Mouse (Mus musculus) embryonic facial prominence, embryonic 12.5 days (tissue): ENCODE results near the gene Armh3. TPM values are rescaled to one million over a fixed set of nuclear protein-coding genes. Genes with fewer than 3 reads are reported as not detected.

Source experiments
- ATAC-seq: fragments of 200-750 bp; cut with Nextera tagmentation; 2 replicates; pipeline ENCODE4 v1.8.0; 2017; ENCODE audit not compliant: insufficient number of reproducible peaks, insufficient read depth, low FRiP score, low TSS enrichment
- H3K27ac ChIP-seq: fragments of 300-500 bp; sonication (generic); 2 replicates; pipeline ENCODE4 v1.5.1; 2016; ENCODE audit warnings: mild to moderate bottlenecking
- H3K27me3 ChIP-seq: fragments of 300-500 bp; sonication (generic); 2 replicates; pipeline ENCODE4 v1.6.1; 2016; ENCODE audit warnings: mild to moderate bottlenecking, moderate library complexity
- H3K36me3 ChIP-seq: fragments of 300-500 bp; sonication (generic); 2 replicates; pipeline ENCODE4 v1.6.1; 2016; ENCODE audit warnings: mild to moderate bottlenecking
- H3K4me1 ChIP-seq: fragments of 300-500 bp; sonication (generic); 2 replicates; pipeline ENCODE4 v1.6.1; 2016
- H3K4me2 ChIP-seq: fragments of 300-500 bp; sonication (generic); replicated peaks from 2 replicates; pipeline ENCODE4 v1.6.1; 2016; ENCODE audit warnings: mild to moderate bottlenecking, moderate library complexity
- H3K4me3 ChIP-seq: fragments of 300-500 bp; sonication (generic); 2 replicates; pipeline ENCODE4 v1.5.1; 2016; ENCODE audit warnings: mild to moderate bottlenecking
- H3K9ac ChIP-seq: fragments of 300-500 bp; sonication (generic); 2 replicates; pipeline ENCODE4 v1.6.1; 2016; ENCODE audit warnings: mild to moderate bottlenecking, moderate library complexity
- H3K9me3 ChIP-seq: fragments of 300-500 bp; sonication (generic); 2 replicates; pipeline ENCODE4 v1.6.1; 2016; ENCODE audit warnings: mild to moderate bottlenecking, moderate library complexity
- WGBS: fragments of 180-500 bp; shearing (Covaris S2); methylation state at CpG from one replicate; pipeline ENCODE4 v1.1.7; 2016; 5-methylcytosine and 5-hydroxymethylcytosine counted together
- polyA plus RNA-seq: library from polyadenylated mRNA; unstranded; fragments of >200 nt; fragmentation: Nextera tagmentation; extraction: Ambion mirVana; gene quantifications from 2 replicates; pipeline ENCODE4 v1.2.1, GENCODE M21; 2016

Armh3 gene
- polyA plus RNA-seq, 1 experiment from 2014 or later, result 20.0 TPM

DNA sequence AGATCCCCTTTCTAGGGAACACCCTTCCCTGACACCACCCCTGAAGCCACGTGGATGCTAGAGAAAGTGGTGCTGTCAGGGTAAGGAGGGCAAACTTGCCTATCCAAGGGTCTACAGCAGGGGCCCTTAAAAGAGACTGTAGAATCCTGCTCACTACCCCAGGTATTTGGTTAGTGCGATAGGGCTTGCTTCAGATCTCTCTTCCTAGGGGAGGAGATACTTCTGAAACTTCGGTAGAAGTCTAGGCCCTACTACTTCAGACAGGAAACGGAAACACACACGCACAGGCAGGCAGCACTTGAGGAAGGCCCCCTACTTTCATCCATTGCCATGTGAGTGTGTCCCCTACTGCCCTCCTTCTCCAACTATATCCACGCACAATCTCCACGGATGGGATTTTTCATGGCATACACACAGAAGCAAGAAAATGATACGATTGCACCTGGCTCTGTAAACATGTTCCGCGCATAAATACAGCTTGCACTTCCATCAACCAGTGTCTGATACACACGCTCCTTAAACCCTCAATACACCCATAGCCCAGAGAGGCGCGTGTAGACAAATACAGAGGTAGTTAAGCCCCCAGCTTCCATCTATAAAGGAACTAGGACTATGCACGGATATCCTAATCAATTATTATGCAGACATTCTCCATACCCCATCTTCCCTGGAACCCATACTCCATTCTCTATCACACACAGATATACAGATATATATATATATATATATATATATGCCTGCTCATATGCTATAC lies 42.0 kb upstream of the Armh3 start:
- peaks cover 59% of the 10 kb centered on the region for H3K4me1 ChIP-seq
- peak overlapping the region; percentile 97 for H3K4me3 ChIP-seq
- peaks cover 14% of the 10 kb centered on the region for H3K36me3 ChIP-seq
- peak overlapping the region; percentile 94 for H3K9ac ChIP-seq
- H3K27ac ChIP-seq, result peak overlapping the region; percentile 97
- H3K9me3 ChIP-seq, result no peaks in the 10 kb centered on the region
- H3K4me2 ChIP-seq, result peak overlapping the region; percentile 100
- H3K27me3 ChIP-seq, result no peaks in the 10 kb centered on the region
- 39% methylated on average over 14 of the region's 14 CpGs for WGBS
- ATAC-seq, result no peak

DNA sequence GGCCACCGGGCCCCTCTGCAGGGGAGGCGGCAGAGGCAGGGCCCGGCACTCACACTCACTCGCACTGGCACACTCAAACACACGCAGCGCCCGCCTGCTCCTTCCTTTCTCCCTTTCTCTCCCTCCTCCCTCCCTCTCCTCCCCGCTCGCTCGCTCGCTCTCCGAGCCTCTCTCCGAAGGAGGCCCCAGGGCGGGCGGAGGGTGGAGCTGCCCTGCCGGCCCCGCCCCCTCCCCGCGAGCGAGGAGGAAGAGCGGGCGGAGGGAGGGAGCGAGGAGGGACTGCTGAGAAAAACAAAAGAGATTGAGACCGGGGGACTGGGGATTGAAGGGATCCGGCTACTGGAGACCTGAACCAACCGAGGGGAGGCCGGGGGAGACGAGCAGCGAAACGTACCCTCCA lies 41.2 kb upstream of the Armh3 start:
- peak overlapping the region; percentile 97 for H3K27ac ChIP-seq
- H3K9me3 ChIP-seq, result no peaks in the 10 kb centered on the region
- H3K36me3 ChIP-seq, result peaks cover 22% of the 10 kb centered on the region
- peak overlapping the region; percentile 94 for H3K9ac ChIP-seq
- H3K4me2 ChIP-seq, result peak overlapping the region; percentile 100
- no peaks in the 10 kb centered on the region for H3K27me3 ChIP-seq
- peak; percentile 76 for ATAC-seq
- H3K4me3 ChIP-seq, result peak overlapping the region; percentile 97
- 2% methylated on average over 26 of the region's 30 CpGs for whole genome bisulfite sequencing
- H3K4me1 ChIP-seq, result peaks cover 59% of the 10 kb centered on the region

DNA sequence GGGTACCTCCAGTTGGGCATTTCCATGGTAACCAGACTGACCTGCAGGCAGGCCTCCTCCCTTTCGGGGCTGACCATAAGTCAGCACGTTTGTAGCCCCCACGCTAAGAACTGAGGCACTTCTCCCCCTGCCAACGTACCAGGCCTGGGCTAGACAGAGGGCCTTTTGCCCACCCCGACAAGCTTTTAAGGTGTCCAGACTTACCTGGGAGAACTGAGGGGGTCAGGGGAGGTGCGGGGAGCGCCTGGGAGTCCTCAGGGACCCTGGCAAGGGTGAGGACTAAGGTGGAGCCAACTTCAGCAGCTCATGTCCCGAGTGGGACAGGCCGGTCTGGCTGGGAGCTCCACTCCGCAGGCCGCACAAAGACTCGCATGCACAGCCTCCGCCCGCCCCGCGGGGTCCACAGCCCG lies 40.6 kb upstream of the Armh3 start:
- Histone ChIP-seq H3K4me1 (peaks cover 56% of the 10 kb centered on the region), H3K27me3 (no peaks in the 10 kb centered on the region), H3K36me3 (peaks cover 28% of the 10 kb centered on the region), H3K27ac (peak overlapping the region; percentile 97), H3K9ac (peak overlapping the region; percentile 94), H3K9me3 (no peaks in the 10 kb centered on the region), H3K4me2 (peak overlapping the region; percentile 100), H3K4me3 (peak overlapping the region; percentile 97)
- 1% methylated on average over 17 of the region's 17 CpGs for WGBS
- ATAC-seq, result no peak

DNA sequence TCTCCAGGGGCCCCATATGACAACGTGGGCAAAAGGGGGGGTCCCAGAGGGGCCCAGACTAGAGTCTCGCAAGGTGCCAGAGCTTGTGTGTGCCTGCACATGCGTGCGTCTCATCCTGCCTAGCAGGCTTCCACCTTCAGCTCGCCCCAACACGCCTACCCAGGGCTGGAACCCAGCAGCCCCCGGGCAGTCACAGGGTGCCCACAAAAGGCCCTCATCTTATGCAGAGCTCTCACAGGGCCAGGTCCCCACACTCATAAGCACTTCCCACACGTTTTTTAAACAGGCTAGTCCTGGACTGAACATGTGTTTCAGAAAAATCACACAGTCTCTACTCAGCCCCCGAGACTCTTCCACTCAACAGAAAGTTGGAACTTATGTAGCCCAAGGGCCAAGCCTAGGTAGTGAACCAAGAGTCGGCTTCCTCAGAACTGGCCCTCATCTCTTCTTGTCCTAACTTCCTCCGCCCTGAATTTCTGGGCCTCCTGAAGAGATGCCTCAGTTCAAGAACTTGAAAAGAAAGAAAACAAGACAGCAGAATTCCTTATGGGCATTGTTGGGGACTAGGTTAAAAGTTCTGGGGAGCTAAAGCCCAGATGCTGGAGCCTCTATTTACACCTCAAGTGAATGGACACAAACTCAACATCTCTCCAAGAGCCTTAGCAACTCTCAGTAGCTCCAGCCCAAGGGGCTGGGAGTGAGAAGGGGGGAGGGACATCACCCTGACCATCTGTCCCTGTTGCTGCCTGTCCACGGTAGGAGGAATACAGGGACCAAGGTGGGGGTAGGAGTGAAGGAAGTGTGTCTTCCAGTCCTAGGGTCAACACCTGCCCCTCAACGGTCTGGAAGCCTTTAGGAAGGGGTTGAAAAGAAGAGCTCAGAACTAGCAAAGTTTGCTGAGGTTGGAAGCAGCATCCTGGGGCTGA lies 39.9 kb upstream of the Armh3 start:
- peak overlapping the region; percentile 97 for H3K4me3 ChIP-seq
- WGBS, result 14% methylated on average over 13 of the region's 13 CpGs
- H3K27me3 ChIP-seq, result no peaks in the 10 kb centered on the region
- ATAC-seq, result no peak
- H3K4me1 ChIP-seq, result peaks cover 49% of the 10 kb centered on the region
- peak overlapping the region; percentile 94 for H3K9ac ChIP-seq
- H3K36me3 ChIP-seq, result peaks cover 35% of the 10 kb centered on the region
- no peaks in the 10 kb centered on the region for H3K9me3 ChIP-seq
- H3K27ac ChIP-seq, result peak overlapping the region; percentile 97
- peak overlapping the region; percentile 100 for H3K4me2 ChIP-seq

DNA sequence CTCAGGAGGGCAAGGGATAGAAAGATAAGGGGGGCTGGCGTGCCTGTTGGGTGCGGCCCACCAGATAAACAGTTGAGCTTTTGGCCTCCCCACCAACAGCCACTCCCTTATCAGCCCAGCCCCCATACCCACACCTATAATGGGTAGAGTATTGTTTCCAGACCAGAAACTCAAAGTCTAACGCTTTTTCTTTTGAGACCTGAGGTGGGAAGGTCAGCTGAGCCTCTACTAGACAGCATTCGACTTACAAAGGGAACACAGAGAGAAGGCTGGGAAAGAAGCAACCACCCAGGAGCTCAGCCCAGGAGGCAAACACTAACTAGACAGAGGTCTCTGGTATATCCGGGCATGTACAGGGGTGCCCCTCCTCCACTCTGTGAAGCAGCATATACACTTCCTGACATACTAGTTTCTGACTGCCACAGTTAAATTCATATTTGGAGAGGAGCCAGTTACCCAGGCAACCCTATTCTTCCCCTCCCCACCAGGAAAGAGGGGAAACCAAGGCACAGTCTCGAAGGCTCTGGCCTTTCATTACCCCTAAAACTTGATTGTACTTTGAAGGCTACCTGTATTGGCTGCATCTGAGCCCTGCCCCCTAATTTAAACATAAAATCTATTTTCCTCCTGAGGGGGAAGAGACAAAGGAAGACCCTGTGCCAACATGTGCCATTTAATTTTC lies 39.1 kb upstream of the Armh3 start:
- H3K4me1 ChIP-seq, result peaks cover 41% of the 10 kb centered on the region
- peak overlapping the region; percentile 97 for H3K4me3 ChIP-seq
- H3K36me3 ChIP-seq, result peaks cover 43% of the 10 kb centered on the region
- H3K27me3 ChIP-seq, result no peaks in the 10 kb centered on the region
- peak overlapping the region; percentile 100 for H3K4me2 ChIP-seq
- no peaks in the 10 kb centered on the region for H3K9me3 ChIP-seq
- no peak for ATAC-seq
- peak overlapping the region; percentile 97 for H3K27ac ChIP-seq
- 29% methylated on average over 6 of the region's 6 CpGs for WGBS
- peak overlapping the region; percentile 94 for H3K9ac ChIP-seq

DNA sequence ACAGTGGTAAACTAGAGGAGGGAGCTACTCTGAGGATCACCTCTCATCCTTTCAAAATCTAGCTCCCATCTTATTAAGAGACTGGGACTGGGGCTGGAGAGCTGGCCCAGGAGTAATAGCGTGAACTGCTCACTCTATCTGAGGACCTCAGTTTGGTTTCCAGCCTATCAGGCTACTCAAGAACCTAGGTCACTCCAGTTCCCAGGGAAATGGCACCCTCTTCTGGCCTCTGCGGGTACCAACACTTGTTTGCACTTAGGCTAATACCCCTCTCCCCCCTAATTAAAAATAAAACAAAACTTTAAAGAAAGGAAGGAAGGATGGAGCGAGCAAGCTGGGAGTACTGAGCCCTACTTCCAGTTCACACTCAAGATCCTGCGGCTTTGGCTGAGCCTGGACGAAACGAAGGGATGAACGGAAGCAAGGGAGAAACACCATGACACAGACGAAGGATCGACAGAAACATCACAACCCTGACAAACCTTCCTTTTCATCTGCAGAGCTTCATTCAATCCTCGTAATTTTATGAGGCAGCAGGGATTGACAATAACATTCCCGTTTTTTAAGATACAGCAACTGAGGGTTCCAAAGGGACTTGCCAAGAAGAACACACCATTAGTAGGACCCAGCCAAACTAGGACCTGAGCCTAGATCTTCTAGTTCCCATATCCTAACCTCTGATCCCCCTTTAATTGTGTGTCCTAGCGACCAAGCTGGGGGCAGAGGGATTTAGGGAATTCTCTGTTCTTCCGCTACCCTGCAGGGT lies 38.4 kb upstream of the Armh3 start:
- H3K27ac ChIP-seq, result peak overlapping the region; percentile 97; the same call in 1 of the 2 replicates
- H3K9ac ChIP-seq, result peak overlapping the region; percentile 94
- peaks cover 50% of the 10 kb centered on the region for H3K36me3 ChIP-seq
- no peaks in the 10 kb centered on the region for H3K27me3 ChIP-seq
- no peak for ATAC-seq
- H3K4me3 ChIP-seq, result peak overlapping the region; percentile 97
- H3K4me2 ChIP-seq, result peak overlapping the region; percentile 100
- no peaks in the 10 kb centered on the region for H3K9me3 ChIP-seq
- H3K4me1 ChIP-seq, result peaks cover 34% of the 10 kb centered on the region
- 76% methylated on average over 13 of the region's 13 CpGs for WGBS

DNA sequence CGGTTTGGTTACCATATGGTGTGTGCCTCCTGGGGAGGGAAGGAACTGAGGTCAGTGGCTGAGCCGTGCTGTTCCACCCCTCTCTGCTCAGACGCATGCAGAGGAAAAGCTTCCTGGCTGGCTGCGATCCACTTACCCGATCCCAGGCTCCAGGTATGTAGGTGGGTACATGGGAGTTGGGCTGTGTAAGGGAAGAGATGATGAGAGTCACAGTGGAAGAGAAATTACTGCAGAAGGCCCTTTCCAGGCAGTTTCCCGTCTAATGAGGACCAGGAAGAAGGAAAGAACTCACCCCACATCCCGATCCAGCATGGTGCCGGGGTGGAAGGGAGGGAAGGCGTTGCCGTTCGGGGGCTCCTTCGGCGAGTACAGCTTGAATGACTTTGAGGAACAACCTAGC lies 37.7 kb upstream of the Armh3 start:
- no peaks in the 10 kb centered on the region for H3K9me3 ChIP-seq
- H3K36me3 ChIP-seq, result peaks cover 55% of the 10 kb centered on the region
- WGBS, result 87% methylated on average over 13 of the region's 13 CpGs
- no peak for ATAC-seq
- H3K27me3 ChIP-seq, result no peaks in the 10 kb centered on the region
- H3K27ac ChIP-seq, result no peak overlapping the region
- peaks cover 27% of the 10 kb centered on the region for H3K4me1 ChIP-seq
- H3K4me3 ChIP-seq, result no peak overlapping the region
- peak overlapping the region; percentile 100; the same call in 1 of the 2 replicates for H3K4me2 ChIP-seq
- no peak overlapping the region for H3K9ac ChIP-seq

DNA sequence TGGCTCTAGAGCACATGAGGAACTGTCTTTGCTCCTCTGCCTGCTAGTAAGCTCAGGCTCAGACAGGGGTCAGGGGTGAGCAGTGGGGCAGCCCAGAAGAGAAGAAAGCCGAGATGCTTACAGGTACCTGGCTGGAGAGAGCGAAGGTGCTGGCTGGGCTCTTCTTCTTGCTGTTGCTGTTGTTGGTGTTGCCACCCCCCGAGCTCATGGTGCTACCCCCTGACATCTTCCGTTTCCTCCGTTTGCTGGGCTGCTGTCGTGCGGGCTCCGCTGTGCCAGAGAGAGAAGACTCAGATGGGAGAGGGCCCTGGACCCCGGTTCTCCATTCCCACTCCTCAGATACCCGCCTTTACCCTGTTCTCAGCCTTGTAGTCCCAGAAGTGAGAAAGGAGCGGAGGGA lies 35.6 kb upstream of the Armh3 start:
- WGBS, result 95% methylated on average over 11 of the region's 11 CpGs
- H3K27ac ChIP-seq, result no peak overlapping the region
- H3K9ac ChIP-seq, result no peak overlapping the region
- H3K27me3 ChIP-seq, result no peaks in the 10 kb centered on the region
- peaks cover 6% of the 10 kb centered on the region; the same call in 1 of the 2 replicates for H3K9me3 ChIP-seq
- H3K4me3 ChIP-seq, result no peak overlapping the region
- no peak overlapping the region for H3K4me2 ChIP-seq
- ATAC-seq, result no peak
- peaks cover 14% of the 10 kb centered on the region for H3K4me1 ChIP-seq
- peaks cover 69% of the 10 kb centered on the region for H3K36me3 ChIP-seq

DNA sequence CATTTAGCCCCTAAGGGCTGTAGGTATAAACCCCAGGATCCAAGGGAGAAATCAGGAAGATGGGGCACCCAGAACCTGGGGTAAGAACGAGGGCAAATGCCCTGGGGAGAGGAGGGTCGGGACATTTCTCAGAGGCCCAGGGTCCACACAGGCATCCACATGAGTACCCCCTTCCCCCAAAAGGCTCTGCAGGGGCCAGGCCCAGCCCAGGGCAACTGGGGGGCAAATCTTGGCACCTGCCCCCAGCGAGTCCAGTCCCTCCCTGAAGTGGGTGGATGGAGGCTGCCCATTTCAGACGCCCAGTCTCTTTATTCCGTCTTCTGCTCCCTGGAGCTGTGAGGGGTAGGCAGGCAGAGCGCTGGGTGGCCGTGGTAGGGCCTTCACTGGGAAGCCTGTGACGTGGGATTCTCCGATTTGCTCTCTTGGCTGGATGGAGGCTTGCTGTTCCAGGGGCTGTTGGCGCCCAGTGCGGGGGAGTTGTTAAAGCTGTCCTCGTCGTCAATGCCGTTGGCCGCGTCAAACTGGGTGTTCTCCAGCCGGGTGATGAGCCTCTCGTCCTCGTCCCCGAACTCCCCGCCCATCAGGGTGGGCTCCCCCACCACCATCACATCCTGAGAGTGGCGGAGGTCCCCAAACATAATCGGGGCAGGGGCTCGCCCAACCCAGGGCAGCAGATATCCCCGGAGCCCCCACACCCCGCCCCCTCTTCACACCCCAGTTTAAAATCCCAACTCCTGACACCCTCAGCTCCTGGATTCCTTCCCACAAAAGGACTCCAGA lies 34.6 kb upstream of the Armh3 start:
- ATAC-seq, result no peak
- no peak overlapping the region for H3K4me3 ChIP-seq

DNA sequence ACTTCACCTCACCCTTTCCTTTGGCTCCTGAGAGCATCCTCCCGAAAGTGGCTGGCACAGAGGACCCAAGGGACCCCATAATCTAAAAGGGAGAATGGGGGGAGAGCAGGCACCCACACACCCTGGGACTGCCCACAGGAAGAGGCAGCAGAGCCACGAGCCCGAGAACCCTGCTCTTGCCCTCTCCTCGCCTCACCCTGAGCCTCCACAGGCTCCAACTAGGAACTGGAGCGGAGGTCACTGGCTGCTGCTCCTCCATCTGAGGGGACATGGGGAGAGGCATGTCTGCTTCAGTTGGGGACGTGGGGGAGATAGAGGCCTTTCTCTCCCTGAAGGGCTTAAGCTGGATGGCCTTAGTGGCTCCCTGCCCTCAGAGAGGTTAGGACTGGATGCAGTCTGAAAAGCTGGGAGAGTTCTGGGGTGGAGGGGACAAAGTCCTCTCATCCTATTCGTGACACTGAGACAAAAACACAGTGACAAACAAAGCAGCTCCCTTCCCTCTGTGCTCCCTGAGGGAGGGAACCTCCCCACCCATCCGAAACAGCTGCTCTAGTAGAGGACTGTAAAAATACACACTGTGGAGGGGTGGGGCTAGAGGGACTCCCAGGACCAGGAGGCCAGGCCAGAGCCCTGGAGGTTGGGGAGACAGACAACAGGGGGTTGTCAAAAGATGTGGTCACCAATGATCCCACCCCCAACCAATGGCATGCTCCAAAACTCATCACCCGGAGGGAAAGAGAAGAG lies 33.6 kb upstream of the Armh3 start:
- no peak overlapping the region for H3K27ac ChIP-seq
- H3K4me1 ChIP-seq, result peaks cover 2% of the 10 kb centered on the region; the same call in 1 of the 2 replicates
- peaks cover 6% of the 10 kb centered on the region; the same call in 1 of the 2 replicates for H3K9me3 ChIP-seq
- no peaks in the 10 kb centered on the region for H3K27me3 ChIP-seq
- WGBS, result 81% methylated on average over 9 of the region's 9 CpGs
- peaks cover 69% of the 10 kb centered on the region for H3K36me3 ChIP-seq
- ATAC-seq, result no peak
- H3K9ac ChIP-seq, result no peak overlapping the region
- H3K4me2 ChIP-seq, result no peak overlapping the region
- no peak overlapping the region for H3K4me3 ChIP-seq

More for the DNA sequence above, 34.6 kb upstream of the Armh3 start:
- H3K27ac ChIP-seq, result no peak overlapping the region
- peaks cover 69% of the 10 kb centered on the region for H3K36me3 ChIP-seq
- H3K9me3 ChIP-seq, result peaks cover 6% of the 10 kb centered on the region; the same call in 1 of the 2 replicates
- H3K27me3 ChIP-seq, result no peaks in the 10 kb centered on the region
- no peak overlapping the region for H3K9ac ChIP-seq
- 88% methylated on average over 26 of the region's 26 CpGs for whole genome bisulfite sequencing
- H3K4me2 ChIP-seq, result no peak overlapping the region
- peaks cover 12% of the 10 kb centered on the region for H3K4me1 ChIP-seq
